Mouse (Mus musculus): ENCODE measurements around the gene Ssc4d.

Ssc4d gene

GRCm38 (mm10) chr5:135940587-135940986, 33.7 kb downstream of the Ssc4d start:
- DNase-seq (ENCODE audit: low spot score in 2 of 2), result no peak

DNA sequence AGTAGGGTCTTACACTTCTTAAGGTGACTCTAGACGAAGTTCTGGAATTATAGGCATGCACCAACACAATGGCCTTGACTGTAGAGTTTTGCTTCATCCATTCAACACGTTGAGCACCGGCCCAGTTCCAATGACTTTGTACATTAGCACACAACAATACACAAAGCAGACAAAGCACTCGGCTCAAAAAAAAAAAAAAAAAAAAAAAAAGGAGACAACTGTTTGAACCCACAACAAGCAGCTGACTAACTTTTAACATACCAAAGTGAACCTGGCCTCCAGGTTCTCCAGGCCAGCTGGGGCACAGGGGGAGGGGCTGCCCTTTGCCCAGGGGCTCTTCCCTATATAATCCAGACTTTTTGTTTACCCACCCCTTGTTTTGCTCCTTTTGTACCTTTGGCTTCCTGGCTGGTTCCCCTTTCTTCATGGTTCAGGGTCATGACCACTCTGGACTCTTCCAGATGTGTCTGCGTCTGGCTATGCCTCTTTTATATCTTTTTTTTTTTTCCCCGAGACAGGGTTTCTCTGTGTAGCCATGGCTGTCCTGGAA, 38.6 kb downstream of the Ssc4d start:
- DNase-seq (ENCODE audit: low spot score in 2 of 2), result no peak

GRCm38 (mm10) chr5:135935176-135935523, 39.2 kb downstream of the Ssc4d start:
- DNase-seq (ENCODE audit: low spot score in 2 of 2), result no peak

GRCm38 (mm10) chr5:135934481-135935175, 39.7 kb downstream of the Ssc4d start, which contains the start of gene Ywhag:
Ywhag (minus strand) TSS chr5:135934616.
- peak; percentile 98 for DNase-seq (ENCODE audit: low spot score in 2 of 2)

DNA sequence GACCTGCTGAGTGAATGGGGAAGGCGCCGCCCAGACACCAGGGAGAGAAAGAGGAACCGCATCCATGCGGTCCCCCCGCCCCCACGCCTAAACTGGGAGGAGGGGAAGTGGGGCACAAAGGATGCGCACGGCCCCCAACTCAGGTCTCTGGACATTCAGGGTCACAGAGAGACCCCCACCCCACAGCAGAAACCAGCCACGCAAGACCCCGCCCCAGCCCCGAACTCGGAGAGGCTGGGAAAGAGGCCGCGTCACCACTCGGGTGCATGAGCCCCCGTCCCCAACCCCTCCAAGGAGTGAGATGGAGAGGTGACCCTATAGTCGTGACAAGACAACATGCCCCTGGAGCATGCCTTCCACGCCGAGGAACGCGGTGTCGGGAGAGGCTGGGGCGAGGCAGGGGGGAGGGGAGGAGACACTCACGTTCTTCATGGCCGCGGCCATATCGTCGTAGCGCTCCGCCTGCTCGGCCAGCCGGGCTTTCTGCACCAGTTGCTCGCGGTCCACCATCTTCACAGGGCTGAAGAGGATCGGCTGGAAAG, 40.4 kb downstream of the Ssc4d start:
- peak in 1 of 2 experiments; percentile 60 for DNase-seq (ENCODE audit: low spot score in 2 of 2)

- DNase-seq (ENCODE audit: low spot score in 2 of 2), result no peak
Observed at GRCm38 (mm10) chr5:135933222-135933899, 41.0 kb downstream of the Ssc4d start.

- DNase-seq (ENCODE audit: low spot score in 2 of 2), result no peak
Observed at GRCm38 (mm10) chr5:135932359-135932758, 42.0 kb downstream of the Ssc4d start.

DNA sequence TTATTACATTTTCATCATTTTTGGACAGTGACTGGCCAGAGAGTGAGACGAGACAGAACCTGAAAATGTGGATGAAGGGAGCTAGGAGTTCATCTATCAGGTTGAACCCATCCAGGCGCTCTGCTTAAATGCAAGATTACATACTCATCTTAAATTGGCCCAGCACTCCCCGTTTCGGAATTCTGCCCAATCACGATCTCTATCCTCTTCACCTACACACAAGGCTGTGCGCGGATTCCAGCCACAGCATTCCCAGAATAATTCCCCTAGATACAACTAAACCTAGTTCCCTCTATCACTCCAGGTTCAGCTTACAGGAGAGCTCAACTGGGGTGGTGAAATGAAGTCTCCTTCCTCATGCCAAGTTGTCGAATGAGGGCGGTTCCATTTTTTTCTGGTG, 42.8 kb downstream of the Ssc4d start:
- DNase-seq (ENCODE audit: low spot score in 2 of 2), result no peak

GRCm38 (mm10) chr5:135929685-135930424, 44.5 kb downstream of the Ssc4d start:
- no peak for DNase-seq (ENCODE audit: low spot score in 2 of 2)

- no peak for DNase-seq (ENCODE audit: low spot score in 2 of 2)
Observed at GRCm38 (mm10) chr5:135923901-135924300, 50.4 kb downstream of the Ssc4d start.

- no peak for DNase-seq (ENCODE audit: low spot score in 2 of 2)
Observed at GRCm38 (mm10) chr5:135919902-135920301, 54.4 kb downstream of the Ssc4d start.

DNA sequence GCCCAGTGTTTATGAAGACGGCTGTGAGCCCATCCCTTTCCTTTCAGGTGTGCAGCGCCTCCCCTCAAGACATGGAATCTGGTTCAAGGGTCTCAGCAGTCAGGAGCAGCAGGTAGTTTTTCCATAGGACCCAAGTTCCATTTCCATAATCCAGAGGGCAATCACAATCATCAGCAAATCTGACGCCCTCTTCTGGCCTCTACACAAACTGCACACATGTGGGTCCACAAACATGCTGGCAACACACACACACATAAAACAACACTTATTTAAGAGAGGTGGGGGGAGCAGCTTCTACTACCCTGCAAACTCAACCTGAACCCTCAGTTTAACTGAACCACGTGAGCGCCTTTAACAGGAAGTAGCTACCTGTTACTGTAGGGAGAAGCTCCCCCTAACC, 55.7 kb downstream of the Ssc4d start:
- no peak for DNase-seq (ENCODE audit: low spot score in 2 of 2)

DNA sequence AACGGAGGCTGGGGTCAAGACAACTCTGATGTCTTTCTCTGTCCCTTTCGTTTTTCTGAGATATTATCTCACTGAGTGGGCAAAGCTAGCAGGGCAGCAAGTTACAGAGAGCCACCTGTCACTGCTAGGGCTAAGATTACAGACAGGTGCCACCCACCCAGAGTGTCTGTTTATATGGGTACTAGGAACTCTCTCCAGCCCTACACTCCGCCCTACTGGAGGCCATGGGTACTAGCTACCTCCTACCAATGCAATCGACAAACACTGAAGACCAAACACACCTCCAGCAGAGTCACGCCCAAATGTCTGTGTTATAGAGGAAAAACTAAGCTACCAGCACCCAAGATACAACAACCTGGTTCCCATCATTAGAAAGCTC, 56.3 kb downstream of the Ssc4d start:
- no peak for DNase-seq (ENCODE audit: low spot score in 2 of 2)

GRCm38 (mm10) chr5:135917327-135918058, 56.8 kb downstream of the Ssc4d start:
- no peak for DNase-seq (ENCODE audit: low spot score in 2 of 2)

DNA sequence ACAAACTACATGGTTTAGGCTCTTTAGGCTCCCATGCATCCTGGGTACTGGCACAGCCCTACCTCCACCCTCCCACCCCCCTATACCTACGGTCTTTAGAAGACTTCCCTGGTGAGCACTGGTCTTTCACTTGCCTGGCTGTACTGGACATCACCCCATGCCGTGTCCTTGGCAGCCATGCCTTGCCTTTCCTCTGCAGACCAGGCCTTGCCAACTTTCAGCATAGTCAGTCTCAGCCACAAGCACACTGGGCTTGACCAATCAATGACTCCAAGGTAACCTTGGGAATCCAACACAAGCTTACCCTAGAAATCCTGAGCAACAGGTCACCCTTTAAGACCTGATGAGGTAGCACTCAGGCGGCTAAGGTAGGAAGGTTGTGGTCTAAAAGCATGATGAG, 57.7 kb downstream of the Ssc4d start:
- no peak for DNase-seq (ENCODE audit: low spot score in 2 of 2)

GRCm38 (mm10) chr5:135916051-135916565, 58.2 kb downstream of the Ssc4d start:
- no peak for DNase-seq (ENCODE audit: low spot score in 2 of 2)

DNA sequence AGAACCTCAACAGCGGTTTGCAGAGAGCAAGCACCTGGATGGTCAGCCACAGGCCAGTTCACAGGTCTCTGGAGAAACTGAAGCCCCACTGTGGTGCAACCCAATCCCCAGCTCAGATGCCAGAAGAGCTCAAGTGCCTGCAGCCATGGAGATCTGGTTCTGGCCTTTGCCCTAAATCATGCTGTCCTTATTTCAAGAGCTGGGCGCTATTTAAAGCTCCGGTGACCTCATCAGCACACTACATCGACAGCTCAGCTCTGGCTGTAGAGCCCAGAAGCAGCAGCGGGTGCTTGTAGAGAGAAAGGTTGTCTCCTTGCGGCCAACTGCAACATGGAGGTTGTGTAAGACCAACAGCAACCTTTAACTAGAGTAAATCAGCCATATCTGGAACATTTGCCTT, 60.2 kb downstream of the Ssc4d start:
- no peak for DNase-seq (ENCODE audit: low spot score in 2 of 2)

GRCm38 (mm10) chr5:135913201-135913600, 61.1 kb downstream of the Ssc4d start:
- peak in 1 of 2 experiments; percentile 30 for DNase-seq (ENCODE audit: low spot score in 2 of 2)

GRCm38 (mm10) chr5:135911633-135912220, 62.6 kb downstream of the Ssc4d start:
- DNase-seq (ENCODE audit: low spot score in 2 of 2), result no peak

- DNase-seq (ENCODE audit: low spot score in 2 of 2), result no peak
Observed at GRCm38 (mm10) chr5:135910813-135911212, 63.5 kb downstream of the Ssc4d start.
